Mouse (Mus musculus) kidney, adult 2 months (tissue): ENCODE results near the gene Sec1.

ENCODE experiments used
- CTCF ChIP-seq: fragments of 200-500 bp; conservative IDR thresholded peaks from 2 replicates; pipeline ENCODE4 v1.5.1; 2011; ENCODE audit warnings: low read depth, mild to moderate bottlenecking, control low read depth, low read length, moderate library complexity, mixed read lengths; ENCODE audit not compliant: insufficient read depth, insufficient read length
- POLR2A ChIP-seq: fragments of 200-500 bp; IDR thresholded peaks from one replicate; pipeline ENCODE4 v1.6.1; 2011; ENCODE audit warnings: low read depth, low read length, control low read depth

DNA sequence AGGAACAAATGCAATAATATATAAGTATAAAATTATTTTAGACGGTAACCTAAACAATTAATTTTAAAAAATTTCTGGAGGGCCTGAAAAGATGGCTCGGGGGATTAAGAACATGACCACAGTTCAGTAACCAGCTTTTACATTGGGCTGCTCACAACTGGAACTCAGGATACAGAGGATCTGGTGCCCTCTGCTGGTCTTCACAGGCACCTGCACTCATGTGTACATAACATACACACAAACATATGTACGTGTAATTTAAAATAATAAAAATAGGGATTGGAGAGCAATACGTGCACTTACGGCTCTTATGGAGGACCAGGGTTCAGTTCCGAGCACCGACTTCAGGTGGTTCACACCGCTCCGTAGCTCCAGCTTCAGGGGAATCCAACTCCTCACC lies 25.3 kb downstream of the Sec1 start:
- TF ChIP-seq POLR2A (no peak), CTCF (peak; percentile 38)
